In the genomic region with DNA sequence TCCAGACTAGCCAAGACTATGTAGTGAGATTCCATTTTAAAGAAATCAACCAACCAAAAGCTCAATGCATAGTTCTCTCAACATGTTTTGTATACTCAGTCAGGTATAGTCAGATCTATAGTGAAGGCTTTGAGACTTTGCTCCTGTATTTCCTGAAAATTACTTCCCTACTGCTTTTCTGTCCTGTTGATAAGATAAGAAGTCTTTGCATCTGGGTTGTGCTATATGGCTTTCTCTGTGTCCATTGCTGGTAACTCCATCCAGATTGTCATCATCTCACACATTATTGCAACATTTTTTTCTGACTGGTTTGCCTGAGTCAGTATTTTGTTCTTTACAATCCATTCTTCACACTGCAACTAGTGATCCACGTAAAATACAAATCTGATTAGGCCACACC, we compare ENCODE assay signal across 16 mouse cellular contexts.
"Had no signal": no experiment of that assay in that cellular context is flagged by ENCODE, and none has a peak within 500 bp of the region (broad histone marks: within the 10 kb centered on the region; RNA-seq: fewer than 3 reads in every experiment).

No protein-coding gene starts in this region.

- H3K9ac ChIP-seq: neural tube, embryonic 12.5 days; neural tube, embryonic 13.5 days; neural tube, embryonic 15.5 days; stomach, embryonic 15.5 days had no signal

- DNase-seq: retina, postnatal 1 day; right cerebral cortex, adult 18-20 months; right cerebral cortex, postnatal 14 days; right cerebral cortex, postnatal 25 days; right cerebral cortex, postnatal 4 days; spleen, adult 18-20 months; thymus, adult 2 months; thymus, postnatal 14 days; thymus, postnatal 25 days; thymus, postnatal 36 days; thymus, postnatal 4 days had no signal

- H3K27ac ChIP-seq: neural tube, embryonic 12.5 days; neural tube, embryonic 13.5 days; neural tube, embryonic 15.5 days; stomach, embryonic 15.5 days; stomach, postnatal 0 days had no signal

- H3K4me2 ChIP-seq: neural tube, embryonic 12.5 days; neural tube, embryonic 13.5 days; neural tube, embryonic 15.5 days; stomach, embryonic 15.5 days had no signal

- H3K36me3 ChIP-seq: neural tube, embryonic 12.5 days; neural tube, embryonic 13.5 days; neural tube, embryonic 15.5 days; stomach, embryonic 15.5 days had no signal

- H3K9me3 ChIP-seq: neural tube, embryonic 12.5 days; neural tube, embryonic 13.5 days; neural tube, embryonic 15.5 days; stomach, embryonic 15.5 days had no signal

- H3K27me3 ChIP-seq: neural tube, embryonic 12.5 days; neural tube, embryonic 13.5 days; neural tube, embryonic 15.5 days; stomach, embryonic 15.5 days had no signal

- H3K4me1 ChIP-seq: neural tube, embryonic 12.5 days; neural tube, embryonic 13.5 days; neural tube, embryonic 15.5 days; stomach, embryonic 15.5 days had no signal

- H3K4me3 ChIP-seq: neural tube, embryonic 12.5 days; neural tube, embryonic 13.5 days; neural tube, embryonic 15.5 days; stomach, embryonic 15.5 days had no signal
